Comparison of ENCODE assay signal across 8 mouse cellular contexts in genomic region chr7:27480927-27481626, GRCm38 (mm10). TPM values are rescaled to one million over a fixed set of nuclear protein-coding genes. Genes with fewer than 3 reads are reported as not detected.
A peak's percentile ranks its signal among the peaks of the same experiment; 100 is the strongest.
DNase-seq lines count a peak whose midpoint lies in the region; ATAC-seq and TF ChIP-seq lines count a peak whose summit lies in the region.

No protein-coding gene starts in this region.

- peak overlapping the region; percentile 71 for H3K4me3 ChIP-seq in kidney, adult 2 months (ENCODE audit: insufficient read depth, low read depth, low read length)
- H3K4me3 ChIP-seq in brown adipose tissue, adult 24 weeks (ENCODE audit: insufficient read depth, low read depth, low read length): peak overlapping the region; percentile 44
- peak overlapping the region; percentile 35 for H3K4me3 ChIP-seq in hindbrain, postnatal 0 days (ENCODE audit: low read length)
- peak overlapping the region; percentile 33 for H3K4me3 ChIP-seq in midbrain, embryonic 16.5 days (ENCODE audit: low read depth, low read length)

- no peak for TF ChIP-seq POLR2A in kidney, adult 2 months (IDR thresholded peaks at IDR 0.05; ENCODE audit: low read depth, low read length)

- H3K4me2 ChIP-seq in hindbrain, postnatal 0 days (ENCODE audit: low read depth, low read length): peak overlapping the region; percentile 62
- H3K4me2 ChIP-seq in midbrain, embryonic 16.5 days (ENCODE audit: low read length): peak overlapping the region; percentile 65

- H3K27ac ChIP-seq in kidney, adult 2 months (ENCODE audit: insufficient read depth, low read depth, low read length): peak overlapping the region; percentile 99
- peak overlapping the region; percentile 1; the same call in 1 of the 2 replicates for H3K27ac ChIP-seq in brown adipose tissue, adult 24 weeks (replicated peaks; ENCODE audit: low read depth, low read length)
- H3K27ac ChIP-seq in hindbrain, postnatal 0 days: peak overlapping the region; percentile 54
- H3K27ac ChIP-seq in midbrain, embryonic 16.5 days (ENCODE audit: low read length): no peak overlapping the region; the same call in 1 of the 2 replicates

- H3K9me3 ChIP-seq in hindbrain, postnatal 0 days (ENCODE audit: low read length): no peaks in the 10 kb centered on the region
- no peaks in the 10 kb centered on the region for H3K9me3 ChIP-seq in midbrain, embryonic 16.5 days (replicated peaks; ENCODE audit: control insufficient read depth, low read length, poor library complexity, severe bottlenecking)

- TF ChIP-seq CTCF in kidney, adult 2 months (conservative IDR thresholded peaks at IDR 0.05; ENCODE audit: insufficient read depth, insufficient read length, low read depth, low read length): no peak
- no peak for TF ChIP-seq CTCF in hindbrain, postnatal 0 days (IDR thresholded peaks at IDR 0.05; ENCODE audit: low read depth)

- 11% methylated on average over 11 of the region's 11 CpGs for WGBS in kidney, adult 2 months
- WGBS in hindbrain, postnatal 0 days: 14% methylated on average over 11 of the region's 11 CpGs
- 14% methylated on average over 11 of the region's 11 CpGs for WGBS in midbrain, embryonic 16.5 days

- no peaks in the 10 kb centered on the region for H3K27me3 ChIP-seq in kidney, adult 2 months (replicated peaks; ENCODE audit: control insufficient read depth, insufficient read depth, low read length)
- no peaks in the 10 kb centered on the region for H3K27me3 ChIP-seq in hindbrain, postnatal 0 days (ENCODE audit: insufficient read depth, low read length)
- no peaks in the 10 kb centered on the region for H3K27me3 ChIP-seq in midbrain, embryonic 16.5 days (ENCODE audit: control insufficient read depth, insufficient read depth, low read depth, low read length)

- H3K4me1 ChIP-seq in kidney, adult 2 months (ENCODE audit: control insufficient read depth, insufficient read depth, low read length): peaks cover 18% of the 10 kb centered on the region
- no peaks in the 10 kb centered on the region; the same call in 1 of the 2 replicates for H3K4me1 ChIP-seq in brown adipose tissue, adult 24 weeks (ENCODE audit: control insufficient read depth, insufficient read depth, insufficient read length, low read length)
- H3K4me1 ChIP-seq in hindbrain, postnatal 0 days (ENCODE audit: insufficient read depth, low read length): no peaks in the 10 kb centered on the region; the same call in 1 of the 2 replicates
- H3K4me1 ChIP-seq in midbrain, embryonic 16.5 days (ENCODE audit: control insufficient read depth, insufficient read depth, low read length): peaks cover 6% of the 10 kb centered on the region

- DNase-seq in kidney, adult 2 months: no peak
- no peak for DNase-seq in kidney, postnatal 10 days
- no peak for DNase-seq in hindbrain, postnatal 0 days (ENCODE audit: low spot score)
- DNase-seq in cerebellum, adult 9-10 months: no peak
- no peak for DNase-seq in urinary bladder, postnatal 10 days (ENCODE audit: low spot score)
- DNase-seq in thymus, postnatal 4 days: no peak

- no peaks in the 10 kb centered on the region for H3K36me3 ChIP-seq in kidney, adult 2 months (ENCODE audit: control insufficient read depth, insufficient read depth, low read length)
- H3K36me3 ChIP-seq in hindbrain, postnatal 0 days (ENCODE audit: insufficient read depth, low read length): peaks cover 7% of the 10 kb centered on the region; the same call in 1 of the 2 replicates
- H3K36me3 ChIP-seq in midbrain, embryonic 16.5 days (ENCODE audit: control insufficient read depth, insufficient read depth, low read length): no peaks in the 10 kb centered on the region

- no peak for ATAC-seq in hindbrain, postnatal 0 days
- peak; percentile 25; the same call in 1 of the 2 replicates for ATAC-seq in midbrain, embryonic 16.5 days

- peak overlapping the region; percentile 54 for H3K9ac ChIP-seq in hindbrain, postnatal 0 days (replicated peaks; ENCODE audit: low read length)
- peak overlapping the region; percentile 65 for H3K9ac ChIP-seq in midbrain, embryonic 16.5 days (ENCODE audit: low read depth, low read length)

RNA-seq across cellular contexts. Expression of gene Sertad1, which starts 5.6 kb away (rescaled TPM):
- 19.4 and 23.7 TPM in 2 replicates for polyA plus RNA-seq in kidney, adult 2 months (2012; rRNA removed)
- 10.1 and 13.6 TPM in 2 replicates for polyA plus RNA-seq in brown adipose tissue, adult 24 weeks (2012; ENCODE audit: insufficient read depth, insufficient read length, missing spikeins)
- total RNA-seq in hindbrain, postnatal 0 days (2014; rRNA removed): 7.2 and 9.4 TPM in 2 replicates
- 7.7 and 8.8 TPM in 2 replicates for polyA plus RNA-seq in hindbrain, postnatal 0 days (2015; fragmentation: Nextera tagmentation; extraction: Ambion mirVana)
- 7.0 and 9.2 TPM in 2 replicates for polyA plus RNA-seq in midbrain, embryonic 16.5 days (2015; fragmentation: Nextera tagmentation; extraction: Ambion mirVana)

RNA-seq across cellular contexts. Expression of gene Sertad3, which starts 7.5 kb away (rescaled TPM):
- polyA plus RNA-seq in kidney, adult 2 months (2012; rRNA removed): 9.0 and 12.8 TPM in 2 replicates
- polyA plus RNA-seq in brown adipose tissue, adult 24 weeks (2012; ENCODE audit: insufficient read depth, insufficient read length, missing spikeins): 4.2 and 8.3 TPM in 2 replicates
- total RNA-seq in hindbrain, postnatal 0 days (2014; rRNA removed): 5.0 and 6.3 TPM in 2 replicates
- polyA plus RNA-seq in hindbrain, postnatal 0 days (2015; fragmentation: Nextera tagmentation; extraction: Ambion mirVana): 7.9 and 8.4 TPM in 2 replicates
- polyA plus RNA-seq in midbrain, embryonic 16.5 days (2015; fragmentation: Nextera tagmentation; extraction: Ambion mirVana): 7.1 and 8.4 TPM in 2 replicates

RNA-seq across cellular contexts. Expression of gene Prx, which starts 18.0 kb away (rescaled TPM):
- polyA plus RNA-seq in kidney, adult 2 months (2012; rRNA removed): 1.2 and 1.5 TPM in 2 replicates
- 0.32 and 0.50 TPM in 2 replicates for polyA plus RNA-seq in brown adipose tissue, adult 24 weeks (2012; ENCODE audit: insufficient read depth, insufficient read length, missing spikeins)
- total RNA-seq in hindbrain, postnatal 0 days (2014; rRNA removed): 1.8 and 2.1 TPM in 2 replicates
- polyA plus RNA-seq in hindbrain, postnatal 0 days (2015; fragmentation: Nextera tagmentation; extraction: Ambion mirVana): 2.1 and 2.5 TPM in 2 replicates
- polyA plus RNA-seq in midbrain, embryonic 16.5 days (2015; fragmentation: Nextera tagmentation; extraction: Ambion mirVana): 1.5 TPM in 2 replicates

RNA-seq across cellular contexts. Expression of gene Blvrb, which starts 33.3 kb away (rescaled TPM):
- polyA plus RNA-seq in kidney, adult 2 months (2012; rRNA removed): 47.1 and 47.8 TPM in 2 replicates
- 80.2 and 109 TPM in 2 replicates for polyA plus RNA-seq in brown adipose tissue, adult 24 weeks (2012; ENCODE audit: insufficient read depth, insufficient read length, missing spikeins)
- total RNA-seq in hindbrain, postnatal 0 days (2014; rRNA removed): 19.7 and 23.9 TPM in 2 replicates
- polyA plus RNA-seq in hindbrain, postnatal 0 days (2015; fragmentation: Nextera tagmentation; extraction: Ambion mirVana): 23.0 and 23.4 TPM in 2 replicates
- 13.2 and 15.1 TPM in 2 replicates for polyA plus RNA-seq in midbrain, embryonic 16.5 days (2015; fragmentation: Nextera tagmentation; extraction: Ambion mirVana)

RNA-seq across cellular contexts. Expression of gene Sptbn4, which starts 33.6 kb away (rescaled TPM):
- polyA plus RNA-seq in kidney, adult 2 months (2012; rRNA removed): 0.09 and 0.12 TPM in 2 replicates
- polyA plus RNA-seq in brown adipose tissue, adult 24 weeks (2012; ENCODE audit: insufficient read depth, insufficient read length, missing spikeins): 0.20 TPM in 1 of 2 replicates, not detected in the other
- 24.1 and 24.8 TPM in 2 replicates for total RNA-seq in hindbrain, postnatal 0 days (2014; rRNA removed)
- 2.8 and 3.4 TPM in 2 replicates for polyA plus RNA-seq in hindbrain, postnatal 0 days (2015; fragmentation: Nextera tagmentation; extraction: Ambion mirVana)
- 3.1 and 4.4 TPM in 2 replicates for polyA plus RNA-seq in midbrain, embryonic 16.5 days (2015; fragmentation: Nextera tagmentation; extraction: Ambion mirVana)
